In genomic region chr4:151758337-151758736, GRCm38 (mm10) we compare ENCODE assay signal across 10 mouse cellular contexts.
A peak's percentile ranks its signal among the peaks of the same experiment; 100 is the strongest.
DNase-seq lines count a peak whose midpoint lies in the region; ATAC-seq lines count a peak whose summit lies in the region.
"Had no signal": no experiment of that assay in that cellular context is flagged by ENCODE, and none has a peak within 500 bp of the region (broad histone marks: within the 10 kb centered on the region; RNA-seq: fewer than 3 reads in every experiment).

No protein-coding gene starts in this region.

- no peak for ATAC-seq in cerebellum, adult (ENCODE audit: insufficient number of reproducible peaks, low FRiP score, low TSS enrichment)
- no peak for ATAC-seq in granulocyte monocyte progenitor cell, adult 5-6 weeks (replicated peaks; ENCODE audit: poor library complexity, severe bottlenecking)

- DNase-seq in cerebellum, postnatal 10 days: peak; percentile 56 to 66
- DNase-seq in kidney, postnatal 4 days: peak; percentile 16 to 33
- no peak for DNase-seq in kidney, adult 11 months
- peak; percentile 16 for DNase-seq in thymus, postnatal 14 days
- DNase-seq in thymus, postnatal 25 days: no peak
- no peak for DNase-seq in frontal cortex, postnatal 36 days (ENCODE audit: low spot score in 2 of 2)
- DNase-seq: kidney, adult 18-20 months; spleen, adult 18-20 months had no signal

Comparison
In these comparisons a context has a peak if more than half of its experiments do, and no peak if none do; other contexts are left out.
1. DNase-seq: peak in cerebellum, postnatal 10 days (2 of 2), kidney, postnatal 4 days (2 of 2) and thymus, postnatal 14 days (single experiment); none in kidney, adult 11 months (single experiment), thymus, postnatal 25 days (single experiment) and frontal cortex, postnatal 36 days (0 of 2).